Mouse (Mus musculus): ENCODE data around the gene Ece2.
"Not testable (repeated sequence)": the region's sequence is repeated elsewhere in the genome, so short reads cannot be mapped to it uniquely, and the experiment has no call there.

Ece2 gene

GRCm38 (mm10) chr16:20623211-20623610, 6.4 kb upstream of the Ece2 start:
- DNase-seq, result no peak

- DNase-seq, result no peak
Observed at GRCm38 (mm10) chr16:20628871-20629391, 697 bp upstream of the Ece2 start.

DNA sequence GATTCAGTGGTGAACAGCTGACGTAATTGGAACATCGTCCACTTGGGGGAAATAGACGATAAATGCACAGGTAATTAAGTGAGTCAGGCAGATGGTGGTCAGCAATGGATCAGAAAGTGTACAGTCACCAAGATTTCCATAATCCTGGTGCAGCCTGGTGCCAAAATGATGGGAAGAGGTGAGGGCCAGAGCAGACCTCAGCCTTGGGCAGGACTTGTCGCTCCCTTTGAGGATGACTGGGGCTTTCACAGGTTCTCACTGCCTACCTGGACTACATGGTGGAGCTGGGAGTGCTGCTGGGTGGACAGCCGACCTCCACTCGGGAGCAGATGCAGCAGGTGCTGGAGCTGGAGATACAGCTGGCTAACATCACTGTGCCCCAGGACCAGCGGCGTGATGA, 7.8 kb downstream of the Ece2 start:
- DNase-seq, result no peak

- DNase-seq, result no peak
Observed at GRCm38 (mm10) chr16:20638367-20638766, 8.7 kb downstream of the Ece2 start.

DNA sequence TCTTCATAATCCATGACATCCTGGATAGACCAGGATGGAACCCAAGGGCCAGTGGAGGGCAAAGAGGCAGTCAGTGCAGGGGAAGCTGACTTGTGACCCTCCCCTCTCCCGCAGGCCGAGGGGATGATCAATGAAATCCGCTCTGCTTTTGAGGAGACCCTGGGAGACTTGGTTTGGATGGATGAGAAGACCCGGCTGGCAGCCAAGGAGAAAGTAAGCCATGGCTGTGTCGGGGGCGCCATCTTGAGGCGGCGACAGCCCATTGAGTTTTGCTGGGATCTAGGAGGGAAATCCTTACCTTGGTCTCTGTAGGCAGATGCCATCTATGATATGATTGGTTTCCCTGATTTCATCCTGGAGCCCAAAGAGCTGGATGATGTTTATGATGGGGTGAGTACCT, 12.5 kb downstream of the Ece2 start:
- DNase-seq, result peak; percentile 84

DNA sequence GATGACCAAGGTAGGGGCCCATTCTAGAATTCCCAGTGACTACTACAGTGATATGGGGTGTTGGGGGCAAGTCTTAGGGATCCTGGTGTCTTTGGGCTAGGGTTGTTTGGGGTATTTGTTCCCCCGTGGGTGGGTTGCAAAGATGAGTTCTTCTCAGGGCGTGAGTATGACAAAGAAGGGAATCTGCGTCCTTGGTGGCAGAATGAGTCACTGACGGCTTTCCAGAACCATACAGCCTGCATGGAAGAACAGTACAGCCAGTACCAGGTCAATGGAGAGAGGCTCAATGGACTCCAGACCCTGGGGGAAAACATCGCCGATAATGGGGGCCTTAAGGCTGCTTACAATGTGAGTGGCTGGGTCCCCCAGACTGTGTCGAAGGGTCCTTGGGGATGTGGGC, 14.3 kb downstream of the Ece2 start:
- DNase-seq, result no peak

GRCm38 (mm10) chr16:20651076-20651946, 21.7 kb downstream of the Ece2 start, which contains the start of gene Psmd2:
TSS of gene Psmd2 (plus strand) at chr16:20651652.
- DNase-seq, result peak; percentile 97

DNA sequence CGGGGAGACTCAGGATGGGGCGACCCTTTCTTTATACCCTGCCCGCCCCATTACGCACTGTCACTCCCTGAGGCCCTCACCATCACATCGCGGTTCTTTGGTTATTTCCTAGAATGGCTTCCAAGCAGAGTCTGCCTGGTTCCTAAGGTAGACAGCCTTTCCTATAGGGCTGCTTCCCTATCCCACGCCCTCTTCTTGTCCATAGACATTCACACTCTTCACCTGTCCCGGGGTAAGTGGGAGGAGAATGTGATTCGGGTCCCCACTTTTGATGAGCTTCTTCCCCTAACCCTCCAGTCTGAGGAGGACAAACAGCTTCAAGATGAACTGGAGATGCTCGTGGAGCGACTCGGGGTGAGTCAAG, 22.3 kb downstream of the Ece2 start:
- DNase-seq, result no peak

DNA sequence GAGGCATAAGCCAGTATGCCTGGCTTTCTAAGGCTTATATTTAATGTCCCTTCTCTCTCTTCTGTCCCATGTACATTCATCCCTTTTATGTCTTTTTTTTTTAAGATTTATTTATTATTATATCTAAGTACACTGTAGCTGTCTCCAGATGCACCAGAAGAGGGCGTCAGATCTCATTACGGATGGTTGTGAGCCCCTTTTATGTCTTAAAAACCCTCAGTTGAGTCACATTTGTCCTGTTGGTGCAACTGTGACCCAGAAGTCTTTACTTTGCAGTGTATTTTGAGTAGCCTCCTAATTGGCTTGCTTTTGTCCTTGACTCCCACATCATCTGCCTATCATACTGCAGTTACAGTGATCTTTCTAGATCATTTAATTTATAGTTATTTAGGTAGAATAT, 23.7 kb downstream of the Ece2 start:
- no peak for DNase-seq

- no peak for DNase-seq
Observed at GRCm38 (mm10) chr16:20657661-20658060, 28.0 kb downstream of the Ece2 start.

DNA sequence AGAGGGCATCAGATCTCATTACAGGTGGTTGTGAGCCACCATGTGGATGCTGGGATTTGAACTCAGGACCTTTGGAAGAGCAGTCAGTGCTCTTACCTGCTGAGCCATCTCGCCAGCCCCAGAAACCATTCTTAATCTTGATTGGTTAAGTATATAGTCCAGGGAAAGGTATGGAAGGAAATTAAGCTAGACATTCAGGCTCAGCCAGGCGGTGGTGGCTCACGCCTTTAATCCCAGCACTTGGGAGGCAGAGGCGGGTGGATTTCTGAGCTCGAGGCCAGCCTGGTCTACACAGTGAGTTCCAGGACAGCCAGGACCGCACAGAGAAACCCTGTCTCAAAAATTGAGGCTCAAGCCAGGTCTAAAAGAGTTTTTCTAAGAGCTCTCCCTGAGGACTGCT, 38.4 kb downstream of the Ece2 start, which contains the start of gene Eif4g1:
Gene Eif4g1, plus strand, starts transcription at position 301 of the 400 bp plus-strand sequence.
- DNase-seq, result not testable (repeated sequence)

DNA sequence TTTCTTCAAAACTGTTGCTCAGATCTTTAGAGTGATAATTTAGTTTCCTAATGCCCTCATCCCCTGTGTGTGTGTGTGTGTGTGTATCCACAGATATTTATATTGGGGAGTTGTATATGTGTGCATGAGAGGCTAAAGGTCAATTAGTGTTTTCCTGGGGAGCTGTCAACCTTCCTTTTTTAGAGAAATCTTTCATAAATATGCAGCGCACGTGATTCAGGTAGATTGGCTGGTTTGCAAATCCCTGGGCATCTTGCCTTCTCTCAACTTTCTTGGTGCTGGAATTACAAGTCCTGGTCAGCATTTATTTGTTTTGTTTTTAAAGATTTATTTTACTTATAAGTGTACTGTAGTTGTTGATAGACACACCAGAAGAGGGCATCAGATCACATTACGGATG, 40.7 kb downstream of the Ece2 start:
- no peak for DNase-seq

GRCm38 (mm10) chr16:20671886-20672285, 42.3 kb downstream of the Ece2 start:
- no peak for DNase-seq

GRCm38 (mm10) chr16:20672500-20672902, 42.9 kb downstream of the Ece2 start:
- peak; percentile 98 for DNase-seq

- peak; percentile 71 for DNase-seq
Observed at GRCm38 (mm10) chr16:20672965-20673705, 43.5 kb downstream of the Ece2 start.

DNA sequence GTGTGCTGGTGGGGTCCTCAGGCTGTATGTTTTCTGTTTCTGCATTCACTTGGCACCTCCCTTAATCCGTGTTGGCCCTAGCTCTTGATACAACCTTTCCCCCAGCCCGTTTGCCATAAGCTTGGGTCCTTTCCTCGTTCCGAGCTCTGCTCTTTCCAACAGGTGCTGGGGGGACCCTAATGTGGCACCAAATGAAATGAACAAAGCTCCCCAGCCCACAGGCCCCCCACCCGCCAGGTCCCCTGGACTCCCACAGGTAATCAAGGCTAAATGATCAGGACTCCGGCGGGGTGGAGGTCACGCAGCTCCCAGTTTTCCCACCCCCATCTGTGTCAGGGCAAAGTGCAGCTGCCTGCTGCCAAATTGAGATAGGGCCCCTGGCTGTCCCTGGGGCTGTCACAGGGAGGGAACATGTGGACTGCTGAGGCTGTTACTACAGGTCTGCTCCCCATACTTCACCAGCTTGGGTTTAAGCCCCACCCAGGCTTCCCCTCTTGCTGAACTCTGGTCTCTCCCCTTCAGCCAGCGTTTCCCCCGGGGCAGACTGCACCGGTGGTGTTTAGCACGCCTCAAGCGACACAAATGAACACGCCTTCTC, 44.2 kb downstream of the Ece2 start:
- no peak for DNase-seq

- DNase-seq, result no peak
Observed at GRCm38 (mm10) chr16:20675213-20675612, 45.6 kb downstream of the Ece2 start.

GRCm38 (mm10) chr16:20676702-20677101, 47.1 kb downstream of the Ece2 start:
- DNase-seq, result no peak

DNA sequence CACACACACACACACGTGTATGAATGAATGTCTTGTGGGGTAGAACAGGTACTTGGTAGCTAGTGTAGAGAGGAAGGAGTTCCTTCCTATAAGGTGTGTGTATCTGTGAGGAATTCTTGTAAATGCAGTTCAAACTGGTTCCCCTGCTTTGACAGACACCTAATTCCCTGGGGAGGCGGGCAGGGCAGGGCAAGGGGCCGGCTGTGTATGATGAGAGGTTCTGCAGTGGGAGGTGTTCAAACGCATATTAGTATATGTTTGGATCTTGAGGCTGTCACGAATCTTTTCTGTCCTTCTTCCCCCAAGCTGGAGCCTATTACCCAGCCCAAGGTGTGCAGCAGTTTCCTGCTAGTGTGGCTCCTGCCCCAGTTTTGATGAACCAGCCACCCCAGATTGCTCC, 47.8 kb downstream of the Ece2 start:
- DNase-seq, result no peak

DNA sequence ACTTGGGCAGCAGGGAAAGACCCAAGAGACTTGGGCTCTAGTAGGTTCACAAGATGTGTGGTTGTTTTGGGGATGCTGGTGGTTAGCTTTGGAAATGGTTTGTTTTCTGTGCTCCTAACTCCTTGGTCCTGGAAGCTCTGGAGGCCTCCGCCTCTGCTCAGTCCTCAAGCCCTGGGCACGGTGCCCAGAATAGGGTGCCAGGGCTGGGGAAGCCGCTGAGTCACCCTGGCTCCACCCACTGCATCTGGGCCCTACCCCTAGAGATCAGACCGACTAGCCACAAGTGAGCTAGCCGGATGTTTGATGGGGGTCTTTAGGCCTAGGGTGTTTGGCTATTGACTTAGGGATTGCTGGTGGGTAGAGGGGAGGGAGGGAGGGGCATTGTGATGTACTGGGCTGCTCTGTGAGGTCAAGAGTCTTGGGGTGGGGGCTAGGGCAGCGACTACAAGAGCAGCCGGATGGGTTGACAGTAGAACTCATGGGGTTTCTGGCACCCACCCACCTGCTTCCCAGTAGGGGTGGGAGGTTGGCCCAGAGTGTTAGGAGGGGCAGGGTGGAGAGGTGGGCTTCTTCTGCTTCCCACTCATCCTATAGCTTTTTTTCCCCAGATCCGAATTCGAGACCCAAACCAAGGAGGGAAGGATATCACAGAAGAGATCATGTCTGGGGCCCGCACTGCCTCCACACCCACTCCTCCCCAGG, 48.5 kb downstream of the Ece2 start:
- DNase-seq, result peak; percentile 95

DNA sequence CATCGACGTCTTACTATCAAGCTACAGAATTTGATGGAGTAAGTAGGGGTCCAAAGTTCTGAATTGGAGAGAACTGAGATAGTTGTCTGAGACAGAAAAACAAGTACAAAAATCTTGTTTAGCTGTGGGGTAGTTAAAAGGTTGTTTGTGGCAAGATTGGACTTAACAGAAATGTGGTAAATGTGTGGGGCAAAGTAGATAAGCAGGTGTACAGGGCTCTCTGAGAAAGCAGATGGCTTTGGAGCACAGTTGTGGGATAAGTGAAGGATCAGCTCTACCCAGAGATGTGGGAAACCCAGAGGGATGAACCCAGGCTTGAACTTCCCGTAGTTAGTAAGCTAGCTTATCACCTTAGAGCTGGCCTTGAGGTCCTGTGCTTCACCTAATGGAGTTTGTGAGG, 61.1 kb downstream of the Ece2 start:
- no peak for DNase-seq

- no peak for DNase-seq
Observed at GRCm38 (mm10) chr16:20691617-20692016, 62.0 kb downstream of the Ece2 start.
